Mouse (Mus musculus) limb, embryonic 14.5 days (tissue): ENCODE results near the gene Slc26a10. TPM values are rescaled to one million over a fixed set of nuclear protein-coding genes. Genes with fewer than 3 reads are reported as not detected.

Experiments used
- ATAC-seq: fragments of 200-750 bp; cut with Nextera tagmentation; 2 replicates; pipeline ENCODE4 v1.8.0; 2017; ENCODE audit warnings: low read depth, moderate number of reproducible peaks, moderate TSS enrichment; ENCODE audit not compliant: low FRiP score
- DNase-seq: peaks from one replicate; pipeline ENCODE4 v3.0.0-alpha.2; 2015; ENCODE audit warnings: low spot score
- H3K27ac ChIP-seq: fragments of 300-500 bp; sonication (generic); replicated peaks from 2 replicates; pipeline ENCODE4 v1.5.1; 2014; ENCODE audit warnings: low read depth, mild to moderate bottlenecking, low read length, moderate library complexity, mixed read lengths
- H3K27me3 ChIP-seq: fragments of 300-500 bp; sonication (generic); 2 replicates; pipeline ENCODE4 v1.6.1; 2014; ENCODE audit warnings: low read length, mixed read lengths; ENCODE audit not compliant: control insufficient read depth, insufficient read depth
- H3K36me3 ChIP-seq: fragments of 300-500 bp; sonication (generic); 2 replicates; pipeline ENCODE4 v1.6.1; 2014; ENCODE audit warnings: mild to moderate bottlenecking, low read length, moderate library complexity, mixed read lengths; ENCODE audit not compliant: control insufficient read depth, insufficient read depth
- H3K4me1 ChIP-seq: fragments of 300-500 bp; sonication (generic); 2 replicates; pipeline ENCODE4 v1.6.1; 2014; ENCODE audit warnings: antibody characterized with exemption, low read length, mixed read lengths; ENCODE audit not compliant: control insufficient read depth, insufficient read depth
- H3K4me2 ChIP-seq: fragments of 300-500 bp; sonication (generic); replicated peaks from 2 replicates; pipeline ENCODE4 v1.6.1; 2014; ENCODE audit warnings: low read depth, mild to moderate bottlenecking, low read length, moderate library complexity; ENCODE audit not compliant: severe bottlenecking
- H3K4me3 ChIP-seq: fragments of 300-500 bp; sonication (generic); replicated peaks from 2 replicates; pipeline ENCODE4 v1.5.1; 2014; ENCODE audit warnings: low read length
- H3K9ac ChIP-seq: fragments of 300-500 bp; sonication (generic); 2 replicates; pipeline ENCODE4 v1.6.1; 2014; ENCODE audit warnings: mild to moderate bottlenecking, low read depth, low read length, moderate library complexity; ENCODE audit not compliant: severe bottlenecking
- H3K9me3 ChIP-seq: fragments of 300-500 bp; sonication (generic); 2 replicates; pipeline ENCODE4 v1.6.1; 2016; ENCODE audit warnings: low read length; ENCODE audit not compliant: control insufficient read depth
- POLR2A ChIP-seq: fragments of 200-500 bp; IDR thresholded peaks from 2 replicates; pipeline ENCODE4 v1.8.0; 2012; ENCODE audit warnings: inconsistent platforms, mild to moderate bottlenecking, moderate library complexity, borderline replicate concordance; ENCODE audit not compliant: insufficient read depth, insufficient read length; ENCODE audit errors: extremely low read depth
- WGBS: fragments of 180-500 bp; shearing (Covaris S2); extraction: QIAGEN DNeasy Blood & Tissue Kit; methylation state at CpG from one replicate; pipeline ENCODE4 v1.1.7; 2014; 5-methylcytosine and 5-hydroxymethylcytosine counted together
- polyA plus RNA-seq, 2 experiments: library from polyadenylated mRNA; depleted of rRNA in 1 of 2; stranded (reverse) in 1 of 2; unstranded in 1 of 2; fragments of >200 nt; fragmentation: Nextera tagmentation in 1 of 2; extraction: Ambion mirVana in 1 of 2; gene quantifications; 2 replicates each; pipeline versions ENCODE4 v1.2.1 to v1.2.3; 2012 to 2014

The Slc26a10 gene
- polyA plus RNA-seq, 2 experiments, result 0.81 to 2.9 TPM

DNA sequence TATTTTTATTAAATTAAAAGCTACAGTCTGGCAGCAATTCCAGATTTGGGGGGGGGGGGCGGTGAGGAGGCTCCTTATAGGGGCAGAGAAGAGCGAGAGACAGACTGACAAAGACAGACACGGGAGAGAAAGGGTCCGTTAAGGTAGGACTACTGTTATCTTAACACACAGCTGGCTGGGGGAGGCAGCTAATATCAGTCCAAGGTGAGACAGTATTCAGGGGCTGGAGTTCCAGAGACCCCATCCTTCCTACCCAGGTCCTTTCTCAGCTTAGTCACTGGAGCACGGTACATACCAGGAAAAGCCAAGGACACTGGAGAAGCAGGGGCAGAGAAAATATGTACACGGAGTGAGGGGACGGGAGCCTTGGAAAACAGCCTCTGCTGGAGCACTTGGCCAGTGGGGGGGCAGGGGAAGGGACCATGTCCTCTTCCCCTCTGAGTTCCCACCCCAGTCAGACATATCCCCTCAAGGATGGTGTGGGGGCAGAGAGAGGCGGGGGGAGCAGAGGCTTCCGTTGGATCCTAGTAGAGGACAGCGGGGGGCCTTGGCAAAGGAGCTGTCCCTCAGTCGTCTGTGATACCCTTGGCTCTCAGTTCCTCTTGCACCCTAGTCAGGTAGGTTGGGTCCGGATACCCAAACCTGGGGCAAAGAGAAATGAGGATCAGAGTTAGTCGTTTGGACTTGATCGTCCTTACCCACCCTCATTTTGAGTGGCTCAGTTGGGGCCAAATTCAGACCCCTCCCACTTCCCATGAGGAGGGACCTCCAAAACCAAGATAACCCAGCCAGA lies 10.1 kb upstream of the Slc26a10 start:
- 48% methylated on average over 13 of the region's 14 CpGs for WGBS
- no peak for TF ChIP-seq POLR2A
- peak overlapping the region; percentile 95 for H3K4me2 ChIP-seq
- peak overlapping the region; percentile 82 for H3K4me3 ChIP-seq
- peak overlapping the region; percentile 92 for H3K27ac ChIP-seq
- ATAC-seq (no peak), DNase-seq (no peak)
- peaks cover 43% of the 10 kb centered on the region for H3K36me3 ChIP-seq
- no peaks in the 10 kb centered on the region for H3K9me3 ChIP-seq
- H3K27me3 ChIP-seq, result no peaks in the 10 kb centered on the region
- peaks cover 29% of the 10 kb centered on the region for H3K4me1 ChIP-seq
- H3K9ac ChIP-seq, result peak overlapping the region; percentile 69; the same call in 1 of the 2 replicates

DNA sequence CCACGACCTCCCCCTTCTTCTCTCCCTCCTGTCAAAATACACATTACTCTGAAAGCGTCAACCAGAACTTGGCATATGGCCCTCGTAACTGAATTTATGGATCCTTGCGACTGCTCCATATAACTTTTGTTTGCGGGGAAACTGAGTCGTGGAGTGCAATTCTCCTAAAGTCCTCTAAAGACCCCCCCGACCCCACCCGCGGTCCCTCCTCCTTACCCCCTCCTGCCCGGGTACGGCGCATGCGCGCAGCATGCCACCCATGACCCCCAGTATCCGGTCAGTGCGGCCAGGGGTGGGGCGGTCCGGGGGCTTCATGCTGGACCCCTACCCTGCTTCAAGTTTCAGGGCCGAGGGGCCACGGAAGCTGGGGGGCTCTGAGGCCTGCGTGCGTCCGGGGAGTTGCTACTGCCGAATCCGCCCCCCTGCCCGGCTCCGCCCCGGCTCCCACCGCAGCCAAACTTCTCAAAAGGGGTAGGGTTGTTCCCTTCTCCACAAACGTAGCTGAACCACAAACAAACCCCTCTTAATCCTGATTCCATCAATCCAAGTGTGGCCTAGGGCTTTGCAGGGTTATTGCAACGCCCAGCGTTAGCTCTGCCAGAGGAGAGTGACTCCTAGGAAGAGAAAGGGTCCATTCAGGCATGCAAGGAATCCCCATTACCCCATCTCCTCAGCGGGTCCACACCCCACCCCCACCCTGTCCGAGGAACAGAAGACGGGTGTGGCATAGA lies 9.4 kb upstream of the Slc26a10 start, which contains the start of gene Arhgef25:
TSS of gene Arhgef25 (minus strand) at position 433 of the 731 bp plus-strand sequence.
- peak; percentile 66 for DNase-seq
- peaks cover 51% of the 10 kb centered on the region for H3K36me3 ChIP-seq
- WGBS, result 1% methylated on average over 35 of the region's 35 CpGs
- H3K9ac ChIP-seq, result peak within 1 kb of the TSS; percentile 69
- no peaks in the 10 kb centered on the region for H3K27me3 ChIP-seq
- H3K4me3 ChIP-seq, result peak within 1 kb of the TSS; percentile 82
- ATAC-seq, result peak; percentile 37
- no peak for TF ChIP-seq POLR2A
- H3K9me3 ChIP-seq, result no peaks in the 10 kb centered on the region
- H3K4me1 ChIP-seq, result peaks cover 26% of the 10 kb centered on the region
- peak within 1 kb of the TSS; percentile 95 for H3K4me2 ChIP-seq
- H3K27ac ChIP-seq, result peak within 1 kb of the TSS; percentile 92

DNA sequence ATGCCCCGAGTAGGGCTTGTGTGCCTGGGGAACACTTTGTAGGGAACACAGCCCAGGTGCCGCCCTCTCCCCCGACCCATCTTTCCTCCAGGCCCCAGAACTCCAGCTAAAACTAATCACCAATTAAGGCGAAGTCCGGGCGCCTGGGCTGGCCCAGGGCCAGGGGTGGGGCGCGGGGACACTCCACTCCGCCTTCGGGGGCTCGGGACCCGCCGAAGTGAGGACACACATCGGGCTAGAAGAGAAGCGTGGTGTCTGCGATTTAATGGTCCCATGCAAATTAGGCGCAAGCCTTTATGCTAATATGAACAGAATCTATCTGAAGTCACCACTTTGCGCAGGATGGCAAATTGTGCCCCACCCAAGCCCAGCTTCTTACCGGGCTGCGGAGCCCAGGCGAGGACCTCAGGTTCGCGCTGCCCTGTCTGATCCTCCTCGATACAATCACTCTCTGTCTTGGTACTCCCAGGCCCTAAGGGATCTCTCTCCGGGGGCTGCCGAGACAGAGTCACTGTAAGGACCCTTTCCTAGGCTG lies 8.7 kb upstream of the Slc26a10 start:
- Histone ChIP-seq H3K4me1 (peaks cover 23% of the 10 kb centered on the region), H3K4me2 (peak overlapping the region; percentile 95), H3K36me3 (peaks cover 58% of the 10 kb centered on the region), H3K27me3 (no peaks in the 10 kb centered on the region), H3K27ac (peak overlapping the region; percentile 92), H3K9me3 (no peaks in the 10 kb centered on the region), H3K9ac (peak overlapping the region; percentile 69), H3K4me3 (peak overlapping the region; percentile 82)
- under 1% methylated on average over 26 of the region's 26 CpGs for whole genome bisulfite sequencing
- no peak for TF ChIP-seq POLR2A
- no peak for DNase-seq
- no peak; the same call in 1 of the 2 replicates for ATAC-seq

DNA sequence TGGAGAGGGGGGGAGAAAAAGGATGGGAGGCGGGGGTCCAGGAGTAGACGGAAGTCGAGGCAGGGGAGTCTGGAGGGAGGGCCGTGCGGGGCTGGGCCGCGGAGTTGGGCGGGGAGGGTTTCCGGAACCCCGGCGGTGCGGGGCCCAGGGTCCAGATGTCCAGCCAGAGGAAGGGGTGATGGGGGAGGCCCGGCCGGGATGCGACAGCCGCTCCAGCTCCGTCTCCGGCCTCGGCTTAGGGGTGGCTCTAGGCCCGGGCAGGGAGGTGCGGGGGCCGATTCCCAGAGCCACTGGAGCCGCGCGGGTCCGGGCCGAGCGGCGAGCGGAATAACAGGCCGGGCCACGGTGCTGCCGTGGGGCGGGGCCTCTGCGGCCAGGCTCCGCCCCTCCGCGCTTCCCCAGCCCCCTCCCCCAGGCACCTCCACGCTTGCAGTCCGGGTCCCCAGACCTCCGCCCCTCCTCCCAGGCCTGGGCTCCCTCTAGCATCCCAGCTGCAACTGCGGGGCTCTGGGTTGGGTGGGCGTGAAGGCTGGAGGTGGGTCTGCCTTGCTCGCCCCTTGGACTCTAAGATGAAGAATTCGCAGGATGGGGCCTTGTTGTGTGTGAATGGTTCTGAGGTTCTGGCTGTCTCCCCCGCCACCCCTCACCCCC lies 8.1 kb upstream of the Slc26a10 start:
- TF ChIP-seq POLR2A, result peak; percentile 14; the same call in 1 of the 2 replicates
- H3K9ac ChIP-seq, result peak overlapping the region; percentile 69
- DNase-seq, result peak; percentile 83
- peaks cover 64% of the 10 kb centered on the region for H3K36me3 ChIP-seq
- no peaks in the 10 kb centered on the region for H3K9me3 ChIP-seq
- peak overlapping the region; percentile 92 for H3K27ac ChIP-seq
- peak overlapping the region; percentile 82 for H3K4me3 ChIP-seq
- peak overlapping the region; percentile 95 for H3K4me2 ChIP-seq
- peak; percentile 90 for ATAC-seq
- WGBS, result 5% methylated on average over 32 of the region's 46 CpGs
- H3K4me1 ChIP-seq, result peaks cover 22% of the 10 kb centered on the region
- H3K27me3 ChIP-seq, result no peaks in the 10 kb centered on the region

DNA sequence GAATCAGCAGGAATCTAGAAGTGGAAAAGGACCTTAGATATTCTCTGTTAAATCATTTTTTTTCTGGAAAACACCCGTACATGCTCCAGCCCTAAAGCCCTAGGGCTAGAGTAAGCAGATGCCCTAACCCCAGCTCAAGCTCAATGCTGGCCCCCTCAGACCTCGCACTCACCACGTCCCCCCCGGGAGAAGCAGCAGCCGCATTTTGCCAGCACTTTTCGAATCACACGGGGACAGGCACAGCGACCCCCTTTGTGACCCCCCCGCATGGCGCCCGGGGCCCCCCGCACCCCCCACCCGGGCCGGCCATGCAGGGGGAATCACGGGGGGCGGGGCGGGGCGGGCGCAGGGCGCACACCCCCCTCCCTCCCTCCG lies 7.6 kb upstream of the Slc26a10 start:
- peak overlapping the region; percentile 69 for H3K9ac ChIP-seq
- peak overlapping the region; percentile 95 for H3K4me2 ChIP-seq
- ATAC-seq (no peak), DNase-seq (no peak)
- peaks cover 66% of the 10 kb centered on the region for H3K36me3 ChIP-seq
- H3K4me1 ChIP-seq, result peaks cover 22% of the 10 kb centered on the region
- peak overlapping the region; percentile 82 for H3K4me3 ChIP-seq
- H3K27ac ChIP-seq, result peak overlapping the region; percentile 92
- no peaks in the 10 kb centered on the region for H3K9me3 ChIP-seq
- 1% methylated on average over 16 of the region's 21 CpGs for WGBS
- TF ChIP-seq POLR2A, result no peak
- H3K27me3 ChIP-seq, result no peaks in the 10 kb centered on the region
